Mouse (Mus musculus): Measurements from ENCODE around the gene Ttc32. TPM values are rescaled to one million over a fixed set of nuclear protein-coding genes. Genes with fewer than 3 reads are reported as not detected.
A peak's percentile ranks its signal among the peaks of the same experiment; 100 is the strongest.

Ttc32 gene
- 22.2 and 24.2 TPM in 2 replicates for polyA plus RNA-seq (2014; fragmentation: Nextera tagmentation; extraction: Ambion mirVana)

DNA sequence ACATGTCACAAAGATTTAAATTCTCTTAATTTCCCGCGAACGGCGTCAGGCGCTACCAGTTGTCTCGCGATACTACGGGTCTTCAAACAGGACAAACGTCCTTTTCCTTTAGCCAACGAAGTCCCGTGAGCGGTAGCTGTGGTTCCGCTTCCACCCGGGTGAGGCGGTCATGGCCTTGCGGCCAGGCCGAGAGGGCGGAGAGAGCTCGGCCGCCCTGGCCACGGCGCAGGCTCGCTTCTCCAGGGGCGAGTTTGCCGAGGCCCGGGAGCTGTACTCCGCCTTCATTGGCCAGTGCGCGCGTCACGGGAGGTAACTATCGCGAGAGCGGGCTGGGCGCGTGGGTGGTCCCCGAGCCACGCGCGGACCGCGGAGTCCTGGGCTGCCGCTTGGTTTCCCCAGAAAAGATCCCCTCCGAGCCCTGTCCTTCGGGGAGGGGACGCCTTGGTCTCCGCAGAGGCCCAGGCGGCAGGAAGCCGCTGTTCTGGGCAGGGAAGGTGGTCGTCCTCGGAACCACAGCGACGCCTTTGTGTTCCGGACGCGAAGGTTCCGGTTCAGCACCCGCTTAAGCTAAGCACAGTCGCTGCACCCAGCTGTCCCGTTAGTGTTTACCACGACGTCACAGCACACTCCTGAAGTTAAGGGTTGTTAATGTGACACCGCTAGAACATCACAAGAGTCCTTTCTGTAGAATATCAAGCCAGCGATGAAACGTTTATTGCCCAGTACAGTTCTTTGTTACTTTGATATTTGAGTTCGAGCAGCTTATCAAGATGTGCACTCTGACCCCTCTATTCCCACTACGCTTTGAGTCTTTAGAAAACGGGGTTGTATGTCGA is at the start of gene Ttc32:
Ttc32 (plus strand) TSS at position 110 of the 836 bp plus-strand sequence.
- peak; percentile 89 for ATAC-seq (replicated peaks; ENCODE audit: low FRiP score)
- peak; percentile 95 for DNase-seq (ENCODE audit: low spot score)
- WGBS, result under 1% methylated on average over 69 of the region's 69 CpGs

DNA sequence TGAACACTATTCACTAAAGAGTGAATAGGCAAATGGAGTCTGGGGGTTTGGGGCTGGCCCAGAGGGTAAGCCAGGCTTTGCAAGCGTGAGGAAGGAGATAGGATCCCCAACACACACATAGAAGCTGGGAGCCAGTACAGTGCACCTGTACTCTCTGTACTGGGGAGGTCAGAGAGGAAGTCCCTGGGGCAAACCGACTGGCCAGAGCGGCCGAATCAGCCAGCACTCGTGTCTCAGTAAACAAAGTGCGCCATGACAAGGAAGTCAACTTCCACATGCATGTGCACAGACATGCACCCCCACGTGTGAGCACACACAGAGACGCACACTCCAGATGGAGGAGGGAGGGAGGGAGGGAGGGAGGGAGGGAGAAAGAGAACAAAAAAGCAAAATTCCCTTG is 36.6 kb upstream of the Ttc32 start:
- 67% methylated on average over 8 of the region's 8 CpGs for WGBS

More for the DNA sequence above, at the start of gene Ttc32:
- Histone ChIP-seq H3K4me3 (ENCODE audit: low read depth, low read length) (peak within 1 kb of the TSS; percentile 45), H3K27me3 (replicated peaks; ENCODE audit: control insufficient read depth, insufficient read depth, low read length) (no peaks in the 10 kb centered on the region), H3K36me3 (ENCODE audit: control insufficient read depth, insufficient read depth, low read length) (no peaks in the 10 kb centered on the region), H3K27ac (ENCODE audit: low read depth, low read length) (peak within 1 kb of the TSS; percentile 83), H3K9me3 (ENCODE audit: control insufficient read depth, low read length) (no peaks in the 10 kb centered on the region), H3K9ac (ENCODE audit: low read depth, low read length) (peak within 1 kb of the TSS; percentile 70), H3K4me1 (replicated peaks; ENCODE audit: control insufficient read depth, insufficient read depth, low read length) (no peaks in the 10 kb centered on the region), H3K4me2 (peak within 1 kb of the TSS; percentile 52)

DNA sequence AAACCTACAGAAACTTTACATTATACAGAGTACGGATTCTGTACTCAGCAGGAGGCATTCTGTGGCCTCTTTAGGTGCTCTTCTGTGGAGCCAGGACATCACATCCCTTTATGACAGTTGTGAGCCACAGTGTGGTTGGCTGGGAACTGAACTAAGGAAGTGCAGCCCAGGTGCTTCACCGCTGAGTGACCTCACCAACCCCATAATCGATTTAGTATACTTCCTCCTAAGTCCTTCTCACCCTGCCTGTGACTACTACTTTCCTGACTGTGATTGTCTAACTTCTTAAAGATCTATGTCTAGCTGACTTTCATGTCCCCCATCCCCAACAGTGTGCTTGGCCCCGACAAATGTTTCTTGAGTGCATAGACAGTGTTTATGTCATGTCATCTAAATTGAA is 31.5 kb upstream of the Ttc32 start:
- Histone ChIP-seq H3K4me3 (ENCODE audit: low read depth, low read length) (no peak overlapping the region), H3K36me3 (ENCODE audit: control insufficient read depth, insufficient read depth, low read length) (no peaks in the 10 kb centered on the region), H3K4me1 (replicated peaks; ENCODE audit: control insufficient read depth, insufficient read depth, low read length) (no peaks in the 10 kb centered on the region), H3K27ac (ENCODE audit: low read depth, low read length) (no peak overlapping the region), H3K9ac (ENCODE audit: low read depth, low read length) (no peak overlapping the region), H3K27me3 (replicated peaks; ENCODE audit: control insufficient read depth, insufficient read depth, low read length) (no peaks in the 10 kb centered on the region), H3K4me2 (no peak overlapping the region), H3K9me3 (ENCODE audit: control insufficient read depth, low read length) (no peaks in the 10 kb centered on the region)
- ATAC-seq (replicated peaks; ENCODE audit: low FRiP score) (no peak), DNase-seq (ENCODE audit: low spot score) (no peak)
- WGBS, result 75% methylated on average over 4 of the region's 4 CpGs

More for the DNA sequence above, 36.6 kb upstream of the Ttc32 start:
- Histone ChIP-seq H3K36me3 (ENCODE audit: control insufficient read depth, insufficient read depth, low read length) (no peaks in the 10 kb centered on the region), H3K27ac (ENCODE audit: low read depth, low read length) (no peak overlapping the region), H3K4me3 (ENCODE audit: low read depth, low read length) (no peak overlapping the region), H3K27me3 (replicated peaks; ENCODE audit: control insufficient read depth, insufficient read depth, low read length) (no peaks in the 10 kb centered on the region), H3K4me1 (replicated peaks; ENCODE audit: control insufficient read depth, insufficient read depth, low read length) (no peaks in the 10 kb centered on the region), H3K9ac (ENCODE audit: low read depth, low read length) (no peak overlapping the region), H3K9me3 (ENCODE audit: control insufficient read depth, low read length) (no peaks in the 10 kb centered on the region), H3K4me2 (no peak overlapping the region)
- no peak for DNase-seq (ENCODE audit: low spot score)
- no peak for ATAC-seq (replicated peaks; ENCODE audit: low FRiP score)

DNA sequence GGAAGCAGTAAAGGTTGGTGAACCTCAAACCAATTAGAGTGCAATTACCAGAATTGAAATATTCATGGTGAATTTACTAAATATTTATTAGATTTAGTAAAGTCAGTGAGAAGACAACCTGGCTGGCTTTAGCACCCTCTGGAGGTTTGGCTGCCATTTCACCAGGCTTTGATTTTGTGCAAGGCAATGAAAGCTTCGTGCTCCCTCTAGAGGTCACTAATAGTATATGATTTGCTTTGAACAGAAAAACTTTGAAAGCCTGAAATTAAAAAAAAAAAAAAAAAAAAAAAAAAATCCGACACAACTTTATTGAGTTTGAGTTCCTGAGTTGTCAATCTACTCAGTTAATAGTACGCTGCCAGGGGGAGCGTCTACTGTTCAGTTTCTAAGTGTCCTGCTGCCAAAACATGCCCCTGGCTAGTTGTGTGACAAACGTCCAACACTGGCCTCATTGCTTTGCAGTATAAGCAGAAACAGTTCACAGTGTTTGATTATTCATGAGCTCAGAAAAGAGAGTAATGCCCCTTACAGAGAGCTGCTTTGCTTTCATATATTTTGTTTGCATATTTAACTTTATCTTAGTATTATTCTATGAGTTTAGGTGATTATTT is 27.7 kb upstream of the Ttc32 start:
- DNase-seq (ENCODE audit: low spot score) (no peak), ATAC-seq (replicated peaks; ENCODE audit: low FRiP score) (no peak)
- WGBS, result 16% methylated on average over 5 of the region's 5 CpGs
- Histone ChIP-seq H3K27ac (ENCODE audit: low read depth, low read length) (no peak overlapping the region), H3K4me1 (replicated peaks; ENCODE audit: control insufficient read depth, insufficient read depth, low read length) (no peaks in the 10 kb centered on the region), H3K36me3 (ENCODE audit: control insufficient read depth, insufficient read depth, low read length) (no peaks in the 10 kb centered on the region), H3K9me3 (ENCODE audit: control insufficient read depth, low read length) (no peaks in the 10 kb centered on the region), H3K27me3 (replicated peaks; ENCODE audit: control insufficient read depth, insufficient read depth, low read length) (no peaks in the 10 kb centered on the region), H3K4me2 (no peak overlapping the region), H3K9ac (ENCODE audit: low read depth, low read length) (no peak overlapping the region), H3K4me3 (ENCODE audit: low read depth, low read length) (no peak overlapping the region)

DNA sequence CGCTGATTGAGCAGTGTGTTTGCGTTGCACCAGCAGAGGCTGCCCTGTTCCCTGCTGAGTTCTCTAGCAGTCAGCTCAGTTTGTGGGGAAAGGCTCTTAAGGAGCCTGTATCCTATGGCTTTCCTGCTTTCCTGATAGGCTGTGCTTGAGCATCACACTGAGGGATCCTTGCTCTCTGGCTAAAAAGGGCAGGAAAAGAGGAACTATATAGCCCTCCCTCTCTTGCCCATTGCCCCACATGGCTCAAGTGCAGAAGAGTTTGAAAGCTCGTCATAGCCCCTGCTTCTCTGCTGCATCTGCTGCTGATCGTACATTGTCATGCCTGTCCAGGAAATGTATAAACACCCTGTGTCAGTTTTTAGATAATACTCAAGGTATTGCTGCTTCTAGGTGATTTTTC is 22.7 kb upstream of the Ttc32 start:
- no peak for ATAC-seq (replicated peaks; ENCODE audit: low FRiP score)
- H3K9ac ChIP-seq (ENCODE audit: low read depth, low read length), result no peak overlapping the region
- no peak overlapping the region for H3K4me3 ChIP-seq (ENCODE audit: low read depth, low read length)
- no peaks in the 10 kb centered on the region for H3K36me3 ChIP-seq (ENCODE audit: control insufficient read depth, insufficient read depth, low read length)
- no peak overlapping the region for H3K4me2 ChIP-seq
- no peaks in the 10 kb centered on the region for H3K4me1 ChIP-seq (replicated peaks; ENCODE audit: control insufficient read depth, insufficient read depth, low read length)
- no peaks in the 10 kb centered on the region for H3K9me3 ChIP-seq (ENCODE audit: control insufficient read depth, low read length)
- 43% methylated on average over 4 of the region's 4 CpGs for WGBS
- H3K27me3 ChIP-seq (replicated peaks; ENCODE audit: control insufficient read depth, insufficient read depth, low read length), result no peaks in the 10 kb centered on the region
- no peak overlapping the region for H3K27ac ChIP-seq (ENCODE audit: low read depth, low read length)
- DNase-seq (ENCODE audit: low spot score), result no peak

DNA sequence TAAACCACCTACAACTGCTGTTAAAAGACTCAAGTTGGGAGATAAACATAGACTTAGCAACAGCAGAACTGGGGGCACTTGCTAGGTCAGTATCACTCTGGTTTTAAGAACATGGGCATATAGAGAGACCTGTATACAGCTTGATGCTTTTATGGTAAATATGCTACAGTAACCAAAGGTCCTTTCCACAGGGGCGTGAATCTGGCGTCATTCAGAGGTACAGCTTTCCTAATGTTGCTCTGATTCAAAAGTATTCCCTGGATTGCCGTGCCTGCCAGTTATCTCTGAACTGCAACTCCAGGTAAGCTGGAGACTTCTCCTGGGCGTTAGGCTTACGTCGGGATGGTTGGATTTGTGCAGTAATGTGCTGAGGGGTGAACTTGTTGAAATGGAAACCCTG is 22.0 kb upstream of the Ttc32 start:
- no peaks in the 10 kb centered on the region for H3K36me3 ChIP-seq (ENCODE audit: control insufficient read depth, insufficient read depth, low read length)
- H3K4me1 ChIP-seq (replicated peaks; ENCODE audit: control insufficient read depth, insufficient read depth, low read length), result no peaks in the 10 kb centered on the region
- H3K27ac ChIP-seq (ENCODE audit: low read depth, low read length), result no peak overlapping the region
- H3K4me3 ChIP-seq (ENCODE audit: low read depth, low read length), result no peak overlapping the region
- DNase-seq (ENCODE audit: low spot score) (no peak), ATAC-seq (replicated peaks; ENCODE audit: low FRiP score) (no peak)
- 86% methylated on average over 6 of the region's 6 CpGs for WGBS
- H3K27me3 ChIP-seq (replicated peaks; ENCODE audit: control insufficient read depth, insufficient read depth, low read length), result no peaks in the 10 kb centered on the region
- no peaks in the 10 kb centered on the region for H3K9me3 ChIP-seq (ENCODE audit: control insufficient read depth, low read length)
- H3K4me2 ChIP-seq, result no peak overlapping the region
- no peak overlapping the region for H3K9ac ChIP-seq (ENCODE audit: low read depth, low read length)

DNA sequence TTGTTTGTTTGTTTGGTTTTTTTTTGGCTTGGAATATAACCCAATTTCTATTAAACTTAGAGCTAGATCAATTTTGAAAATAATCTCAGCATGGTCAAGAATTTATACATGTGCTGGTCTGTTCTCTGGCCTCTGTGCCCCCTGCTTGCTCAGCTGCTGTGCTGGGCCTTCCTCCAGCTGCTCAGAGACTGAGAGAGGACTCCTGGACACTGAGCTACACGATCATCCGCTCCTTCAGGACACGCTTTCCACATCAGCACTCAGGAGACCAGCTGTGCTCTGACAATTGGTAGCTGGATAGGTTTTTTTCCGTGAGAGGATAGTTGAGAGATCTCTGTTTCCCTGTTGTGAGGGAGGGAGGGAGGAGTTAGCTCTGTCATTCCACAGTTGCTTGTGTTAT is 19.5 kb upstream of the Ttc32 start:
- Histone ChIP-seq H3K4me2 (no peak overlapping the region), H3K4me3 (ENCODE audit: low read depth, low read length) (no peak overlapping the region), H3K9me3 (ENCODE audit: control insufficient read depth, low read length) (no peaks in the 10 kb centered on the region), H3K36me3 (ENCODE audit: control insufficient read depth, insufficient read depth, low read length) (no peaks in the 10 kb centered on the region), H3K9ac (ENCODE audit: low read depth, low read length) (no peak overlapping the region), H3K27ac (ENCODE audit: low read depth, low read length) (no peak overlapping the region), H3K4me1 (replicated peaks; ENCODE audit: control insufficient read depth, insufficient read depth, low read length) (no peaks in the 10 kb centered on the region), H3K27me3 (replicated peaks; ENCODE audit: control insufficient read depth, insufficient read depth, low read length) (no peaks in the 10 kb centered on the region)
- DNase-seq (ENCODE audit: low spot score), result no peak
- WGBS, result 59% methylated on average over 4 of the region's 4 CpGs
- no peak for ATAC-seq (replicated peaks; ENCODE audit: low FRiP score)

DNA sequence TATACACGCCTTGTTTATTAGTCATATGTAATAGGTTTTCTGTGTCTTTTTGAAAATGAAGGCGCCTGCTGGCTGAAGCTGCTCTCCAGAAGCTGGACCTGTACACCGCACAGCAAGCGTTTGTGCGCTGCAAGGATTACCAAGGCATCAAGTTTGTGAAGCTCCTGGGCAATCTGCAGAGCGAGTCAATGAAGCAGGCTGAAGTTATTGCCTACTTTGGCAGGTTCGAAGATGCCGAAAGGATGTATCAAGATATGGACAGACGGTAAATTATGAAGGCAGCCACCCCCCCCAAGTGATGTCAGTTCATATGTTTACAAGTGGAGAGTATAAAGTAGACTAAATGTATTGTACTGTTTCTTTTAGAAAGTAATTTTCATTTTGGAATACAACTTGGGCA is 13.4 kb upstream of the Ttc32 start:
- DNase-seq (ENCODE audit: low spot score), result no peak
- Histone ChIP-seq H3K9me3 (ENCODE audit: control insufficient read depth, low read length) (no peaks in the 10 kb centered on the region), H3K36me3 (ENCODE audit: control insufficient read depth, insufficient read depth, low read length) (no peaks in the 10 kb centered on the region), H3K4me3 (ENCODE audit: low read depth, low read length) (no peak overlapping the region), H3K4me2 (no peak overlapping the region), H3K27me3 (replicated peaks; ENCODE audit: control insufficient read depth, insufficient read depth, low read length) (no peaks in the 10 kb centered on the region), H3K4me1 (replicated peaks; ENCODE audit: control insufficient read depth, insufficient read depth, low read length) (no peaks in the 10 kb centered on the region), H3K9ac (ENCODE audit: low read depth, low read length) (no peak overlapping the region), H3K27ac (ENCODE audit: low read depth, low read length) (no peak overlapping the region)
- 90% methylated on average over 9 of the region's 9 CpGs for WGBS
- no peak for ATAC-seq (replicated peaks; ENCODE audit: low FRiP score)

DNA sequence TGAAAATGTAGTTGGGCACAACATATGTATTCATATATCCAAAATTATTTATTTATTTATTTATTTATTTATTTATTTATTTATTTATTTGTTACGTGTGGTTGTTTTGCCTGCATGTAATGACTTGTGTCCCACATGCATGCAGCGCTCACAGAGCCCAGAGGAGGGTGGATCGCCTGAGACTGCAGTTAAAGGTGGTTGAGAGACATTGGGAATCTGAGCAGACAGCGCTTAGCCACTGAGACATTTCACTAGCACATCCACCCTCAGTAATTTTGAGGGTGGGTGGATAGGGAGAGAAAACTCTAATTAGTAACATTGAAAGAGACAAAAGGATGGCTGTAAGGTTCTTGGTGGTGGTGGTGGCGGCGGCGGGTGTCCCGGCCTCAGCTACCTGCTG is 9.4 kb upstream of the Ttc32 start:
- 91% methylated on average over 8 of the region's 8 CpGs for WGBS
- Histone ChIP-seq H3K36me3 (ENCODE audit: control insufficient read depth, insufficient read depth, low read length) (no peaks in the 10 kb centered on the region), H3K4me1 (replicated peaks; ENCODE audit: control insufficient read depth, insufficient read depth, low read length) (no peaks in the 10 kb centered on the region), H3K9ac (ENCODE audit: low read depth, low read length) (no peak overlapping the region), H3K27me3 (replicated peaks; ENCODE audit: control insufficient read depth, insufficient read depth, low read length) (no peaks in the 10 kb centered on the region), H3K27ac (ENCODE audit: low read depth, low read length) (no peak overlapping the region), H3K4me3 (ENCODE audit: low read depth, low read length) (no peak overlapping the region), H3K4me2 (no peak overlapping the region), H3K9me3 (ENCODE audit: control insufficient read depth, low read length) (no peaks in the 10 kb centered on the region)
- DNase-seq (ENCODE audit: low spot score) (no peak), ATAC-seq (replicated peaks; ENCODE audit: low FRiP score) (no peak)

Measured in liver, embryonic 11.5 days (tissue).